Mouse (Mus musculus): ENCODE measurements around the gene Chrm3.
"Not testable (repeated sequence)": the region's sequence is repeated elsewhere in the genome, so short reads cannot be mapped to it uniquely, and the experiment has no call there.

Gene Chrm3

GRCm38 (mm10) chr13:10360777-10361176, at the start of gene Chrm3:
TSS of gene Chrm3 (minus strand) at chr13:10360847.
- no peak for DNase-seq (ENCODE audit: low read depth, low spot score)

- no peak for DNase-seq (ENCODE audit: low read depth, low spot score)
These were observed 33.7 kb upstream of the Chrm3 start for GRCm38 (mm10) chr13:10394364-10394763.

GRCm38 (mm10) chr13:10375487-10375886, 14.8 kb upstream of the Chrm3 start:
- not testable (repeated sequence) for DNase-seq (ENCODE audit: low read depth, low spot score)

GRCm38 (mm10) chr13:10360199-10360694, 400 bp downstream of the Chrm3 start:
- no peak for DNase-seq (ENCODE audit: low read depth, low spot score)

GRCm38 (mm10) chr13:10359516-10360198, 990 bp downstream of the Chrm3 start:
- DNase-seq (ENCODE audit: low read depth, low spot score), result no peak

- DNase-seq (ENCODE audit: low read depth, low spot score), result no peak
These were observed 4.9 kb downstream of the Chrm3 start for GRCm38 (mm10) chr13:10355796-10356195.

- DNase-seq (ENCODE audit: low read depth, low spot score), result no peak
These were observed 5.6 kb downstream of the Chrm3 start for GRCm38 (mm10) chr13:10354885-10355575.

- no peak for DNase-seq (ENCODE audit: low read depth, low spot score)
These were observed 8.5 kb downstream of the Chrm3 start for GRCm38 (mm10) chr13:10352141-10352540.

GRCm38 (mm10) chr13:10344362-10344761, 16.3 kb downstream of the Chrm3 start:
- DNase-seq (ENCODE audit: low read depth, low spot score), result no peak

GRCm38 (mm10) chr13:10335558-10335957, 25.1 kb downstream of the Chrm3 start:
- no peak for DNase-seq (ENCODE audit: low read depth, low spot score)

- no peak for DNase-seq (ENCODE audit: low read depth, low spot score)
These were observed 27.9 kb downstream of the Chrm3 start for GRCm38 (mm10) chr13:10332762-10333161.

GRCm38 (mm10) chr13:10309811-10310210, 50.8 kb downstream of the Chrm3 start:
- no peak for DNase-seq (ENCODE audit: low read depth, low spot score)

GRCm38 (mm10) chr13:10295160-10295559, 65.5 kb downstream of the Chrm3 start:
- DNase-seq (ENCODE audit: low read depth, low spot score), result no peak

GRCm38 (mm10) chr13:10284331-10284730, 76.3 kb downstream of the Chrm3 start:
- no peak for DNase-seq (ENCODE audit: low read depth, low spot score)

- no peak for DNase-seq (ENCODE audit: low read depth, low spot score)
These were observed 85.7 kb downstream of the Chrm3 start for GRCm38 (mm10) chr13:10274907-10275306.

- DNase-seq (ENCODE audit: low read depth, low spot score), result no peak
These were observed 96.9 kb downstream of the Chrm3 start for GRCm38 (mm10) chr13:10263784-10264183.

GRCm38 (mm10) chr13:10253049-10253448, 107.6 kb downstream of the Chrm3 start:
- no peak for DNase-seq (ENCODE audit: low read depth, low spot score)

- DNase-seq (ENCODE audit: low read depth, low spot score), result no peak
These were observed 109.0 kb downstream of the Chrm3 start for GRCm38 (mm10) chr13:10251499-10252179.

GRCm38 (mm10) chr13:10244243-10244998, 116.2 kb downstream of the Chrm3 start:
- DNase-seq (ENCODE audit: low read depth, low spot score), result no peak

GRCm38 (mm10) chr13:10240238-10240637, 120.4 kb downstream of the Chrm3 start:
- no peak for DNase-seq (ENCODE audit: low read depth, low spot score)

GRCm38 (mm10) chr13:10239825-10240224, 120.8 kb downstream of the Chrm3 start:
- no peak for DNase-seq (ENCODE audit: low read depth, low spot score)

GRCm38 (mm10) chr13:10237616-10238015, 123.0 kb downstream of the Chrm3 start:
- DNase-seq (ENCODE audit: low read depth, low spot score), result no peak

Data from embryo, embryonic 11.5 days (tissue).